Mouse (Mus musculus) liver, embryonic 14.5 days (tissue): ENCODE data around the gene Gde1. TPM values are rescaled to one million over a fixed set of nuclear protein-coding genes. Genes with fewer than 3 reads are reported as not detected.

Source experiments
- ATAC-seq: fragments of 200-750 bp; cut with Nextera tagmentation; 2 replicates; pipeline ENCODE4 v1.8.0; 2017; ENCODE audit warnings: moderate number of reproducible peaks, mild to moderate bottlenecking, moderate library complexity; ENCODE audit not compliant: insufficient read depth
- DNase-seq, 3 experiments: peaks; one replicate each; pipeline ENCODE4 v3.0.0-alpha.2; 2012 to 2013; ENCODE audit warnings: low read depth in 3 of 3, low spot score in 3 of 3
- H3K27ac ChIP-seq: fragments of 300-500 bp; sonication (generic); 2 replicates; pipeline ENCODE4 v1.5.1; 2014; ENCODE audit warnings: moderate library complexity, mild to moderate bottlenecking, control low read depth, inconsistent platforms
- H3K27me3 ChIP-seq: fragments of 300-500 bp; sonication (generic); 2 replicates; pipeline ENCODE4 v1.6.1; 2014; ENCODE audit warnings: mild to moderate bottlenecking, low read length, moderate library complexity; ENCODE audit not compliant: control insufficient read depth, insufficient read depth
- H3K36me3 ChIP-seq: fragments of 300-500 bp; sonication (generic); replicated peaks from 2 replicates; pipeline ENCODE4 v1.6.1; 2014; ENCODE audit warnings: low read depth; ENCODE audit not compliant: control insufficient read depth, insufficient read depth
- H3K4me1 ChIP-seq, 2 experiments: fragments of 200-500 bp in 1 of 2; fragments of 300-500 bp in 1 of 2; sonication (generic) in 1 of 2; replicated peaks; 2 replicates each; pipeline ENCODE4 v1.6.1; 2012 to 2014; ENCODE audit warnings: antibody characterized with exemption in 1 of 2, inconsistent platforms in 1 of 2, low read length in 1 of 2; ENCODE audit not compliant: control insufficient read depth in 2 of 2, insufficient read depth in 2 of 2
- H3K4me2 ChIP-seq: fragments of 300-500 bp; sonication (generic); 2 replicates; pipeline ENCODE4 v1.6.1; 2014; ENCODE audit warnings: low read depth, mild to moderate bottlenecking, control low read depth, moderate library complexity
- H3K4me3 ChIP-seq, 2 experiments: fragments of 200-500 bp in 1 of 2; fragments of 300-500 bp in 1 of 2; sonication (generic) in 1 of 2; 2 replicates each; pipeline ENCODE4 v1.5.1; 2012 to 2014; ENCODE audit warnings: low read depth in 2 of 2, low read length in 2 of 2, mild to moderate bottlenecking in 2 of 2, control low read depth in 1 of 2, inconsistent platforms in 1 of 2, moderate library complexity in 1 of 2; ENCODE audit not compliant: insufficient read depth in 1 of 2
- H3K9ac ChIP-seq: fragments of 300-500 bp; sonication (generic); replicated peaks from 2 replicates; pipeline ENCODE4 v1.6.1; 2014; ENCODE audit warnings: mild to moderate bottlenecking, control low read depth, moderate library complexity
- H3K9me3 ChIP-seq: fragments of 300-500 bp; sonication (generic); 2 replicates; pipeline ENCODE4 v1.6.1; 2016; ENCODE audit warnings: low read length, mixed read lengths; ENCODE audit not compliant: control insufficient read depth
- CTCF ChIP-seq: IDR thresholded peaks from 2 replicates; pipeline ENCODE4 v1.5.1; 2016; ENCODE audit warnings: antibody characterized with exemption, low read depth, control low read depth
- EP300 ChIP-seq: IDR thresholded peaks from 2 replicates; pipeline ENCODE4 v1.6.1; 2016; ENCODE audit warnings: antibody characterized with exemption, low read depth
- WGBS: fragments of 180-500 bp; shearing (Covaris S2); extraction: QIAGEN DNeasy Blood & Tissue Kit; methylation state at CpG from one replicate; pipeline ENCODE4 v1.1.7; 2014; ENCODE audit not compliant: insufficient replicate concordance; 5-methylcytosine and 5-hydroxymethylcytosine counted together
- polyA plus RNA-seq, 2 experiments: library from polyadenylated mRNA; depleted of rRNA in 1 of 2; stranded (reverse) in 1 of 2; unstranded in 1 of 2; fragments of >200 nt; fragmentation: Nextera tagmentation in 1 of 2; extraction: Ambion mirVana in 1 of 2; gene quantifications; 2 replicates each; pipeline versions ENCODE4 v1.2.1 to v1.2.3; 2012 to 2014

Gene Gde1
- polyA plus RNA-seq, 2 experiments: 27.5 to 46.9 TPM

DNA sequence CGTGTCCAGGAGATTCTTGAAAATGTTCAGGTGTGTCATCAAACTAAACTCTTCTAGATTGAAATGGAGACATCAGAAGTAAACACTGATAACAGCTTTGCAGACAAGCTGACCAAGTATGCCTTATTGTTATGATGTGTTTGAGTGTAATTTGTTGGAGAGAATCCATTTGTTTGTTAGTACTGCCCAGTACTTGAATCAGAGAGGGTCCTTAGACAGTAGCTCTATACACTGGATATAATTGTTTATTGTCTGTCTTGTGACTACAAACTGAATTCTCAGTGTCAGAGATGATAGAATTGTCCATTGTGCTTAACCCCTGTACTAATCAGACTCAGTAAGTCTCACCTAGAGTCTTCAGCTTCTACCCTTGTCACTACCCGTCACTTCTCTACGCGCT lies 12.5 kb upstream of the Gde1 start:
- Histone ChIP-seq H3K4me3 (no peak overlapping the region), H3K36me3 (peaks cover 14% of the 10 kb centered on the region), H3K4me2 (no peak overlapping the region), H3K27ac (no peak overlapping the region), H3K4me1 (peaks cover 0 to 7% of the 10 kb centered on the region in 2 experiments), H3K9me3 (no peaks in the 10 kb centered on the region), H3K27me3 (no peaks in the 10 kb centered on the region), H3K9ac (no peak overlapping the region)
- no peak for TF ChIP-seq CTCF
- no peak for ATAC-seq
- WGBS: 86% methylated on average over 4 of the region's 4 CpGs
- DNase-seq: no peak

GRCm38 (mm10) chr7:118714873-118715272 lies 9.3 kb upstream of the Gde1 start:
- 83% methylated on average over 1 of the region's 1 CpGs for WGBS

DNA sequence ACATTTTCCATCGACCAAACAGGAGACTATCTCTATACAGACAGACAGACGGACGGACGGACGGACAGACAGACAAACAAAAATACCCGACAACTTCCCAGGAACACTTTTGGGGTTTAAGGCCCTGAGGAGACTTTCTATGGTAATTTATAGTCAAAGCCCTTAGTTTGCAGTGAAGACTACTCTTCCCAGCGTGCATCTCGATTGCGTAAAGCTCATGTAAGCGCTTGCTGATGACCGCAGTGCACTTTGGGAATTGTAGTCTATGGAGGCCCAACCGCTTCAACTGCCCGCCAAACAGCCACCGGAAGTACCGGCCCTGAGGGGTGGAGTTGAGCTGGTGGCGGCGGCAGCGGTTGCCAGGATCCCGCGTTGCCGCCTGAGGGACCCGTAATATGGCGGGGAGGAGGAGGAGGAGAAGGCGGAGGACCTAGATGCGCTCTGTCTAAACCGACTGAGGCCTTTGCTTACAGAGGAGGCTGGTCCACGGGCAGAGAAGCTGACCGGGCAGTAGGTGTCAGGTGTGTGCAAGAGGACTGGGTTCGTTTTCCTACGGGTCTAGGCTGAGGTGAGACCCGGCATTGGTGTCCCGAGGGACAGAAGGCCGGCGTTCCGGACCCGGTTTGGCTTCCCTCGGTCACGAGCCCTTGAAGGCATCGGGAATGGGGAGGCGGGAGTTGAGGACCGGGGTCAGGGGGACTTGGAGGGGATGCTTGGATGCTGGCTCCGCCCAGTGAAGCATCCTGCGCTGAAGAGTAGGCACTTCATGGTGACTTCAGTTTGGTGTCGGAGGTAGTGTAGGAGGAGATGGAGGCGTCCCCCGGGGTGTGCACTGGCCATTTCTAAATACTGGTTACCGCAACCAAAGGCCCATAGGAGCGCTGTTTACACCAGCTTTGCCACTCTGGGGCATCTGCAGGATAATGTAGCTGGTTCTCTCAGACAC lies 6.9 kb upstream of the Gde1 start, which contains the start of gene Ccp110:
Gene Ccp110, plus strand, starts transcription at position 325 of the 946 bp plus-strand sequence.
- TF ChIP-seq EP300 (peak; percentile 47; the same call in 1 of the 2 replicates), CTCF (peak; percentile 32)
- peak within 1 kb of the TSS; percentile 82 to 96 for H3K4me3 ChIP-seq
- H3K27me3 ChIP-seq: no peaks in the 10 kb centered on the region
- H3K36me3 ChIP-seq: peaks cover 5% of the 10 kb centered on the region; the same call in 1 of the 2 replicates
- WGBS: under 1% methylated on average over 48 of the region's 48 CpGs
- peak; percentile 97 for DNase-seq
- H3K27ac ChIP-seq: peak within 1 kb of the TSS; percentile 23
- peak; percentile 96 for ATAC-seq
- no peaks in the 10 kb centered on the region for H3K9me3 ChIP-seq
- peak within 1 kb of the TSS; percentile 74 for H3K9ac ChIP-seq
- peak within 1 kb of the TSS; percentile 74 for H3K4me2 ChIP-seq
- H3K4me1 ChIP-seq: peaks cover 0 to 10% of the 10 kb centered on the region in 2 experiments

More at GRCm38 (mm10) chr7:118714873-118715272, 9.3 kb upstream of the Gde1 start:
- Histone ChIP-seq H3K4me1 (peaks cover 0 to 10% of the 10 kb centered on the region in 2 experiments), H3K4me3 (no peak overlapping the region), H3K9ac (no peak overlapping the region), H3K4me2 (no peak overlapping the region), H3K36me3 (peaks cover 8% of the 10 kb centered on the region), H3K27ac (no peak overlapping the region), H3K9me3 (no peaks in the 10 kb centered on the region), H3K27me3 (no peaks in the 10 kb centered on the region)
- ATAC-seq (no peak), DNase-seq (no peak)
- TF ChIP-seq EP300 (no peak), CTCF (no peak)

GRCm38 (mm10) chr7:118710776-118711175 lies 5.2 kb upstream of the Gde1 start:
- peaks cover 5% of the 10 kb centered on the region; the same call in 1 of the 2 replicates for H3K36me3 ChIP-seq
- no peak overlapping the region for H3K4me2 ChIP-seq
- no peak overlapping the region for H3K27ac ChIP-seq
- WGBS: 61% methylated on average over 5 of the region's 5 CpGs
- no peak overlapping the region for H3K4me3 ChIP-seq
- H3K9ac ChIP-seq: no peak overlapping the region
- no peaks in the 10 kb centered on the region for H3K27me3 ChIP-seq
- DNase-seq (no peak), ATAC-seq (no peak)
- TF ChIP-seq EP300: no peak
- peaks cover 4 to 14% of the 10 kb centered on the region in 2 experiments for H3K4me1 ChIP-seq
- no peaks in the 10 kb centered on the region for H3K9me3 ChIP-seq

GRCm38 (mm10) chr7:118708002-118708401 lies 2.4 kb upstream of the Gde1 start:
- H3K9ac ChIP-seq: no peak overlapping the region
- no peaks in the 10 kb centered on the region for H3K9me3 ChIP-seq
- no peak for DNase-seq
- no peak overlapping the region for H3K27ac ChIP-seq
- no peak for TF ChIP-seq EP300
- no peak for TF ChIP-seq CTCF
- no peaks in the 10 kb centered on the region for H3K27me3 ChIP-seq
- no peak overlapping the region for H3K4me3 ChIP-seq
- no peak overlapping the region for H3K4me2 ChIP-seq
- H3K4me1 ChIP-seq: peaks cover 12 to 27% of the 10 kb centered on the region in 2 experiments
- ATAC-seq: no peak
- WGBS: 55% methylated on average over 4 of the region's 4 CpGs
- no peaks in the 10 kb centered on the region for H3K36me3 ChIP-seq
